Mouse (Mus musculus): ENCODE results near the gene Igf2r.

Igf2r gene

DNA sequence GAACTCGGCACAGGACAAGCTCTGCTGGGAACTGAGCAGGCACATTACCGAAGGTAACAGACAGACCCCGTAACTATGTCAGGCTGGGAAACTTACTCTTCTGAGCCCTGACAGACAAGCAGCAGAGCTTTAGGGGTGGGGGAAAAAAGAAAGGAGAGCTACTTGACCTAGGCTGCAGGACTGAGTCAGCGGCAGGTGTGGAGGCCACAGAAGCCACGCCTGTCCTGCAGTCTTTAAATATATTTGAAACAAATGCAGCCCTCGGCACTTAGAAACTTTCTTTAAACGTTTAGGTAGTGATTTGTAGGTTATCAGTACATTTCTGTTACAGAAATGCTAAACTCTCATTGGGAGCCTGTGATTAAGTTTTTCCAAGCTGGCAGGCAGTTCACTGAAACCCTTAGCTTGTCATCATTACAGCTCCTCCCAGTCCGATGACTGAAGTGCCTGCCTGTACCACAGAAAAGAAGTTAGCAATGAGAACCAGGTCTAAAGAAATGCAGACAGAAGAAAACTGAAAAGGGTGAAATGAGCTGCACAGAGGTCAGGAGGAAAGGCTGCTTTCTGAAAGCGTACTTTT, 18.8 kb downstream of the Igf2r start:
- no peak for DNase-seq (ENCODE audit: low read depth, low spot score)

- DNase-seq (ENCODE audit: low read depth, low spot score): no peak
These were observed 19.8 kb downstream of the Igf2r start for GRCm38 (mm10) chr17:12749421-12750367.

- DNase-seq (ENCODE audit: low read depth, low spot score): no peak
These were observed 23.7 kb downstream of the Igf2r start for GRCm38 (mm10) chr17:12745761-12746160.

DNA sequence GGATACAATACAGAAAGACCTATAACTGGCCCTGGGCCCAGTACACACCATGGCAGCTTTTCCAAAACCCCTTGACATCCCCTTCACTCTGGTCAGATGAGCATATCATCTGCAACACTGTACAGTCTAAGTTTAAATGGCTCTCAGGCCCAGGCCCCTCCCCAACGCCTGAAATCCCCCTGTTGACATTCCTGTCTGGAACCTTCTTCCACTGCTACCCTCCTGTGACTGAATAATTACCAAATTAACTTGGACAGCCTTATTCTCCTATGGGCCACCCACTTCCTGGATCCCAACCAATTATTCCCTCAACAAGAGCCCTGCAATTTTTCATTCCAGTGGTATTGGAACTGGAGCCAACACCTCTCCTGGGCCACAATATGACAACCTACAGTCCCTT, 25.4 kb downstream of the Igf2r start:
- no peak for DNase-seq (ENCODE audit: low read depth, low spot score)

- DNase-seq (ENCODE audit: low read depth, low spot score): no peak
These were observed 27.1 kb downstream of the Igf2r start for GRCm38 (mm10) chr17:12742151-12742908.

DNA sequence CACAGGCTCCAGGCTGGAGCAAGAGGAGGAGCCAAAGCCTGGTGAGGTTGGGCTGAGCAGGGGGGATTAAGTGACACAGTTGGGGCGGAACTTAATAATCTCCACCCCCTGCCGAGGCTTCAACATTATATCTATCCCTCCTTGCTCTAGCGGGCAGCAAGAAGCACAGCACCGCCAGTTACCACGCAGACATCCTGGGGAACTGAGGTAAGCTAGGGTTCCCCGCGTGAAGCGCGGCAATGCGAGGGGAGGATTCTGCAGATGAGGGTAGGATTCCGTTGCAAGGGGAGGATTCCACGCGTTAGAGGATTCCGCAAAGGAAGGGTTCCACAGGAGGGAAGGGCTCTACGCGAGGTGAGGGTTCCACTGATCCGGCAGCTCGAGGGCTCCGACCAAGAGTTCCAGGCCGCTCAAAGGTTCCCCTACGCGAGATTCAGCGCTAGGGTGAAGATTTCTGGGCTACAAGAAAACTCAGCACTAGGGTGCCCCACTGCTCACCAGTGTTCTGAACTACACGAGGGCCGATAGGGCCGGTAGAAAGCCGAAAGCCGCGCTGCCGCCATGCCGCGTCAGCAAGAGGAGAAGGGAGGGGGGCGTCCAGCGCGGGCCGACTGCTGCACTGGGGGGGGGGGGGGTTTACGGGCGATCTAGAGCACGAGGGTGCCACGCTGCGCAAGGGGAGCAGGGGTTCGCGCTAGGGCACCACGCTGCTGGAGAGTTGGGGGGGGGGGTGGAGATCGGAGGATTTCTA, 28.1 kb downstream of the Igf2r start:
- DNase-seq (ENCODE audit: low read depth, low spot score): peak; percentile 40

DNA sequence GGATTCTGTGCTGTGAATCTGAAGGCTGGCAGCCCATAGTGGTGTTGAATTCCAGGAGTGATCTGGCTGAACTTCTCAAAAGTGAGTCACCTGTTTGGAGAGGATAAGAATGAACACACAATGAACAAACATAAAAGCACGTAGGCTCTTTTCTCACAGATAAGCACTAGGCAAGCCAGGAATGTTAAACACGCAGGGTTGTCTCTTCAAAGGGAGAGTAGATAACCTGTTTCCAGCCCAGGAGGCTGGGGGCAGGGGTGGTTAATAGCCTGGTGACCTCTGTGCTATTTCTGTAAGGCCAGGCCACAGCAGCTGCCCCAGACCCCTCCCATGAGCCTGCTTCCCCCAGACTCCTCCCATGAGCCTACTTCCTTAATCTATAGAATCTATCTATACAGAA, 29.1 kb downstream of the Igf2r start:
- DNase-seq (ENCODE audit: low read depth, low spot score): no peak

- no peak for DNase-seq (ENCODE audit: low read depth, low spot score)
These were observed 29.9 kb downstream of the Igf2r start for GRCm38 (mm10) chr17:12739516-12739915.

GRCm38 (mm10) chr17:12737934-12738333, 31.5 kb downstream of the Igf2r start:
- no peak for DNase-seq (ENCODE audit: low read depth, low spot score)

- DNase-seq (ENCODE audit: low read depth, low spot score): no peak
These were observed 35.1 kb downstream of the Igf2r start for GRCm38 (mm10) chr17:12734205-12734857.

DNA sequence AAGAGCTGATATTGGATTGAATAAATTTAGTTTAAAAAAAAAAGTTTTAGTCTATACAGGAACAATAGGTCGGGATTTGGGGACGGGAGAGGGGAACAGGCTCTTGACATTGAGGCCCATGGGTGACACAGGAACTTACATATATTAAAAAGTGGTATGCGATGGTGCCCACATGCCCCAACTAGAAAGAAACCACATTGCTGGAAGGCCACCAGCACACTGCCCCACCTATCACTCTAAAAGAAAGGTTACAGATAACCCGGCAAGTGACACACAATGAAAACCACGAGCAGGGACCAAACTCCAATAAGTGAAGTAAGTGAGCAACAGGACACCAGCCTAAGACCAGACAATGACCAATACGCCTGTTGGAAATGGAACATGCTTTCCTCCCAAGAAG, 36.3 kb downstream of the Igf2r start:
- no peak for DNase-seq (ENCODE audit: low read depth, low spot score)

DNA sequence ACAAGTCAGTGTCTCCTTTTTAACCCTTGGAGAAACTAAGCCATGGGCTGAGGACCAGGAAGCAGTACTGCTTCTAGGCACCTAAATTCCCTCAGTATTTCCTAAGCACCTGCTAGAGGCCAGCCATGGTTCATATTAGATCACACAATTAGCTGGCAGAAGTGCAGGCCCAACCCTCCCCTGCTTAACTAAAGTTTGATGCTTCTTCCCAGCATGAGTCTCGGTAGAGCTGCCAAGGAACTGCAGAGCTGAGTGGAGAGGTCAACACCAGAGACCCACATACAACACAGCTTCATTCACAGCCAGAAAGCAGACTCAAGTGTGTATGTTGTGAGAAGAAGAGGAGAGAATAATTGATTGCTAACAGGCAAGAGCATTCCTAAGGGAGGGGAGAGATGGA, 40.9 kb downstream of the Igf2r start:
- DNase-seq (ENCODE audit: low read depth, low spot score): no peak

DNA sequence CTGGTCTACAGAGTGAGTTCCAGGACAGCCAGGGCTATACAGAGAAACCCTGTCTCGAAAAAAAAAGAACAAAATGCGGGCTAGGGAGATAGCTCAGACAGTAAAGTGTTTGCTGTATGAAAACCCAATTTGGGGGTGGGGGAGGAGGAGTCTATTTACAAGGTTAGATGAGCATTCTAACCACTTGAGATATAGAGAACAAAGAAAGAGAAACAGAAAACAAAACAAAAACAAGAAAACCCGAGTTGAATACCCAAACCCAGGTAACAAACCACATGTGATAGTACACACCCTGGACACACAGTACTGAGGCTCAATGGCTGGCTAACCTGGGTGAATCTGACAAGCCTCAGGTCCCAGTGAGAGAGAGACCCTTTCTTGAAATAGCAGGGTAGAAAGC, 41.7 kb downstream of the Igf2r start:
- DNase-seq (ENCODE audit: low read depth, low spot score): no peak

GRCm38 (mm10) chr17:12725871-12726270, 43.6 kb downstream of the Igf2r start:
- no peak for DNase-seq (ENCODE audit: low read depth, low spot score)

DNA sequence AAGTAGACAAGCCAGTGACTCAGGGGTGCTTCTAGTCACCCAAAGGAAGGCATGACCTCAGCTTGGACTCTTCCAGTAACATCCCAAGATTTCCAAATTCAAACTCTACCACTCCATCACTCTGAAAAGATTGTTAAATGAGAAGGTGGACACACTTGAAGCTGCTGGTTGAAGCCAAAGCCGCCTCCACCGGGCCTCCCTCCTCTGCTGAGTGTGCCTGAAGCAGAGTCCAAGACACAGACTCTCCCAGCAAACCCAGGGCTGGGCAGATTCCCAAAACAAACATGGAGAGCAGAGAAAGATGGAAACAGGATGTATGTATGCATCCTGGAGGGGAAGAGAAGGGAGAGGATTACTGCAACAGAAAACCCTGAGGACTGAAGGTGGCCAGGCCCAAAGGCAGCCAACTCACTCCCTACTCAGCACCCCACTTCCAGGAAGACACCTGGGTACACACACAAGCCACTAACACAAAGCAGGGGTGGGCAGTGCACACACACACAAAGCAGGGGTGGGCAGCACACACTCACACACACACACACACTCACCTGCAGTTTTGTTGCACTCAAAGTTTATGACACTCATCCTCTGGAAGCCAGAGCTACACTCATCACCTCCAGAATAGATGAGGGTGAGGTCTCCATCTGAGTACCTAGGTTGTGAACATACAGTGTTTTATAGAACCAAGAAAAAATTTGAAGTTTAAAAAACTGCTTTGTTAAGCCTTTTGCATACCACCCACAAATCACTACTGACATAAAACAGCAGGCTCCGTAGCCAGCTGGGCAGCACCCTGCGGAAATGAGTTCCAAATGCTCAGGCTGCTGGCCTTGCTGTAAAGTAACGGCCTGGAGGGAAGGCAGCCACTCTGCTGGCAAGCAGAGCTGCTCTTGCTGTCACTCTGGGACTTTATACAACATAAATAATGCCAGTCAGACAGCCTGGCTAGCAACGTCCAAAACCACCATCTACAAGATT, 44.4 kb downstream of the Igf2r start:
- no peak for DNase-seq (ENCODE audit: low read depth, low spot score)

- no peak for DNase-seq (ENCODE audit: low read depth, low spot score)
These were observed 45.3 kb downstream of the Igf2r start for GRCm38 (mm10) chr17:12723986-12724766.

DNA sequence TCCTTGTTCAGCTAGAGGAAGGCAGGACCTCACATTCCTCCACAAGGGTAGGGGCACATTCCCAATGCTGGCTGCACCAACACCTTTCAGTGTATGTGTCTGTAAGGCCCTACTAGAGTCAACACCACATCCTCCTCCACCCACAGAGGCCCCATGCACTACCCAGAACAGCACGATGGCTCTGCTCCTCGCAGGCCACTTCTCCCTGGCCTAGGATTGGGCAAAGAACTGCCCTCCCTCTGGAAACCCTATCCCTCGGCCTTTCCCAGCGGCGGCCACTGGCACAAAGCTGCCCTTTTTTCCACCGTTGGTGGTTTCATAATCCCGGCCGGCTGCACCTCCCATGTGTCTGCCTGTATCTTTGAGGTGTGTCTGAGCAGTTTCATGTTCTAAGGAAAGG, 46.8 kb downstream of the Igf2r start:
- no peak for DNase-seq (ENCODE audit: low read depth, low spot score)

DNA sequence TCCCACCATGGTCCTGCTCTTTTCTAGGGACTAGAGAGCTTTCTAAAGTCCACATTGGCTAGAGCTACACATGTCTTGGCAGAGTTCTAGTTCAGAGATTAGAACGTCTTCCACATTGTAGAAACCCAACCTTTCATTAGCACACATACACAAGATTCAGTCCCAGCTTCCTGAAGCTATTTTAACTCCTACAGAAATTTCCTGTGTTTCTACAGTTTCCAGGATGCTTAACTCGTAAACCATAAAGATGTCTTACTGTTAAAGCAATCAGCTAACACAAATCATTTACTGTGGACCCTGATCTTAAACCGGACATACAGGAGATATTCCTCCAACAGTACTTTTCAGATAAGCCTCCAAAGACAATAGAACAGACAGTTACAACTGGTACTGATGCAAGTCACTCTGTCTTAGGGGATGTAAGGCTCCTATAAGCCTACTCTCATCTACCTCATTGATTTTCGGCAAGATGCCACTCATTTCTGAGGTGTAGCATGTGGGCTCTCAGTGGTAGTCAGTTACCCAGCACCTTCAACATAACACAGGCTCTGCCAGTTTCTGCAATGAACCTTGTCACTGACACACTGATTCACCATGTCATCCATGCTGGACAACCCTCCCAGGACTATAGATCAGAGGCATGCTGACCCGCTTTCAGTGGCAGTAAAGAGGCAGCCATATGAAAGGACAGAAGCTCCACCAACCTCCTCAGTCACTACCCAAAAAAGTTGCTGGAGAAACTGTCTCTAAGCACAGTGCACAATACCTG, 48.2 kb downstream of the Igf2r start:
- DNase-seq (ENCODE audit: low read depth, low spot score): no peak
